Mouse (Mus musculus): ENCODE results near the gene Tal1. TPM values are rescaled to one million over a fixed set of nuclear protein-coding genes. Genes with fewer than 3 reads are reported as not detected.

The Tal1 gene
- total RNA-seq, 2 experiments from 2014 or later, result 186 to 227 TPM

DNA sequence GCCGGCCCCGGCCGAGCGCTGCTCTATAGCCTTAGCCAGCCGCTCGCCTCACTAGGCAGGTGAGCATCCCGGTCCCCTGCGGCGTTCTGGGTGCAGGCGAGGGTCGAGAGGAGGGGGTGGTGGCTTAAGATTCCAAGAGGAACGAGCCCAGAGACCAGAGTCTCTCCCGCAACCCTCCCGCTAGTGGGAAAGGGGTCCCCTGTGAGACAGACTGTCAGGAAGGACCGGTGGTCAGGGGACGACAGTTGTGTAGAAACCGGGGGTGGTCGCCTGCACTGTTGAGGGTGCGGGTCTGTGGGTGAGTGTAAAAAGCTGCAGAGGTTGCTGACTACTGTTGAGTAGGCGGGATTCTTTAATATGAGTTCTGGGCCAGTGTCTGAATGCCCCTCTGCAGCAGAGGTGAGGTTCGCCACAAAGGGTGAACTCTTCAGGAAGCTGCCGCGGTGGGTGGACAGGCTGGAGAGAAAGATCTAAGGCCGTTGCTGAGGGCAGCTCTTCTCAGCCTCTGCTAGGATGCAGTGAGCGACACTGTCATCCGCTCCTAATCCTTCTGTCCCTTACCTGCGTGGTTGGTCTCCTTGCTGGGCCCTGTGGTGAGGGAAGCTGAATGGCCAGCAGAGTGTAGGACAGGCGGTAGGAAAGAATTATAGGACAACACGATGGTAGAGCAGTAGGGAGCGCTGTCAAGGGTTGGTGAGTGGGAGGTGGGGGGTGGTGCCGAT is 7.5 kb downstream of the Tal1 start:
- ATAC-seq (replicated peaks; ENCODE audit: low FRiP score, poor library complexity, severe bottlenecking), result no peak

DNA sequence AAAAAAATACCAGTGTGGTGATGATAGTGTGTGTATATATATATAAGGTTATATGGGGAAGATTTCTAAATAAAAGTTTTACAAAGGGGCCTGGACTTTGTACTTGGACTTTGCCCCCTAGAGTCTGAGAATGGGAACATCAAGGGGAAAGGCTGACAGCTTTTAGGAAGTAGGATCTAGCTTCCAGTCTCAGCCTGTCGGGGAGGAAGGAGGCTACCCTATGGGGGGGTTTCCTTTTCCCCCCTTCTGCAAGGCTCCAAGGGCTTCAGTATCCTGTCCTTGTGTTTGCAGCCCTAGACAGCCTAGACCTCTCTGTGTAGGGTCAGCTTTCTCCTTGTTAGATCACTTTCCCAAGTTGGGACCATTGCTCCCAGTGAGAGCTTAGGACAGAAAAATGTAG is 15.4 kb downstream of the Tal1 start:
- no peak for ATAC-seq (replicated peaks; ENCODE audit: low FRiP score, poor library complexity, severe bottlenecking)

- no peak for ATAC-seq (replicated peaks; ENCODE audit: low FRiP score, poor library complexity, severe bottlenecking)
These were observed 18.6 kb downstream of the Tal1 start for GRCm38 (mm10) chr4:115074789-115075188.

GRCm38 (mm10) chr4:115075204-115075915 is 19.1 kb downstream of the Tal1 start:
- no peak for ATAC-seq (replicated peaks; ENCODE audit: low FRiP score, poor library complexity, severe bottlenecking)

DNA sequence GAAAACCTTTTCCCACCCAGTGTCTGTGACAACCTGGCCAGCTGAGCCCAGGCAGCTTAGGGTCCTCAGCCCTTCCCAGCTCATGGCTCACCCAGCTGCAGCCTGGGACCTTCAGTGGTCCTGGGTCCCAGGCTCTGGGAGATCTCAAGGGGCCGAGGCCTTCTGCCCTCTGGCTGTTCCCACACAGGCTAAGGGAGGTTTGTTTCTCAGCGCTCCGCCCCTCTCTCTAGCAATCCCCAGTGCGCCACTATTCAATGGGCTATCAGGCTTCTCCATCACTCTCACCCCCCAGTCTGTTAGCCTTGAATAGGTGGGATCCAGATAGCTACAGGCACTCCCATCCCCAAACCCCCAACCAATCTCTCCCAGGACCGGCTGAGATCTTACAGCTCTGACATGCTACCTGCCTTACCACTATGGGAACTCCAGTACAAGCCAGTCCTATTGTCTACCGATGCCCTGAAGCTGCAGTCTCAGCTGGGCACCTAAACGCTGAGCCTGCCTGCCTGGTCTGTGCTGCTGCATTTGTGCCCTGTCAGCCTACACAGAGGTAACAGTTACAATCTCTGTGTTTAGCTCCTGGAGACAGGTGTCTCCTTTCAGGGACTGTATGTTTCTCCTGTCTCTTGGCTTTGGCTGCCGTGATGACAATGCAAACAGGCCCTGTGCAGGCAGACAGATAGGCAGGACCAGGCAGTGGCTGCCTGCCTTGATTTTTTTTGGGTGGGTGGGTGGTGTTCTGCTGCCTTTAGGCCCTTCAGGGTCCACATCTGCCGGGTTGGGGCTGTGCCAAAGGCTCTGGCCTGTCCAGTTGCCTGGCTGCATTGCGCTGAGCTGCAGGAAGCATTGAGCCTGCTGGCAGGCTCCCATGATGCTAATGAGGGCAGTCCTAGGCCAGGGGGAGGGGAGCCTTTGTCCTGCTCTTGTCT is 22.9 kb downstream of the Tal1 start:
- no peak for ATAC-seq (replicated peaks; ENCODE audit: low FRiP score, poor library complexity, severe bottlenecking)

DNA sequence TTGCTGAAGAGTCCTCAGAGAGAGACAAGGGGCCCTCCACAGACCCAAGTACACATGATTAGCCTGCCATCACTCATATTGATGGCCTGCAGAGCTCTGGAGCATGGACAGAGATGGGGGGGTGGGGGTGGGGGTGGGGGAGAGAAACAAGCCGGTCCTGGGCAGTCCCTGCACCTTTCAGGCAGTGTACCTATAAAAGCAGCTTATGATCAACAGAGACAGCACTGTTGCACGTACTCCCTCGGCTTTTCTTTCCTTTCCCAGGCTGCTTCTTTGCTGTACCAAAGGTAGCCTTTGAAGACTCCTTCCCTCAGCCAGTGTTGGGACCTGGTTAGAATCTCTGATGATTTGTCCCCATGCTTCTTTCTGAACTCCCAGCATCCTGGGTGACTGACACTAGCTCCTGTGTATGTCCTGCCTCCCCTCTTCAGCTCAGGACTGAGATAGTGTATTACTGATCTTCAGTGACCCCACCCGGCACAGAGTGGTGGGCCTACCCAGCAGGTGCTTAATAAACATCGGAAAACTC is 23.7 kb downstream of the Tal1 start:
- no peak for ATAC-seq (replicated peaks; ENCODE audit: low FRiP score, poor library complexity, severe bottlenecking)

- ATAC-seq (replicated peaks; ENCODE audit: low FRiP score, poor library complexity, severe bottlenecking), result no peak
These were observed 26.8 kb downstream of the Tal1 start for GRCm38 (mm10) chr4:115083031-115083430.

- peak; percentile 61 for ATAC-seq (replicated peaks; ENCODE audit: low FRiP score, poor library complexity, severe bottlenecking)
These were observed 29.4 kb downstream of the Tal1 start for GRCm38 (mm10) chr4:115085522-115086095.

- no peak for ATAC-seq (replicated peaks; ENCODE audit: low FRiP score, poor library complexity, severe bottlenecking)
These were observed 30.0 kb downstream of the Tal1 start for GRCm38 (mm10) chr4:115086257-115086656.

GRCm38 (mm10) chr4:115086763-115087415 is 30.7 kb downstream of the Tal1 start:
- no peak for ATAC-seq (replicated peaks; ENCODE audit: low FRiP score, poor library complexity, severe bottlenecking)

DNA sequence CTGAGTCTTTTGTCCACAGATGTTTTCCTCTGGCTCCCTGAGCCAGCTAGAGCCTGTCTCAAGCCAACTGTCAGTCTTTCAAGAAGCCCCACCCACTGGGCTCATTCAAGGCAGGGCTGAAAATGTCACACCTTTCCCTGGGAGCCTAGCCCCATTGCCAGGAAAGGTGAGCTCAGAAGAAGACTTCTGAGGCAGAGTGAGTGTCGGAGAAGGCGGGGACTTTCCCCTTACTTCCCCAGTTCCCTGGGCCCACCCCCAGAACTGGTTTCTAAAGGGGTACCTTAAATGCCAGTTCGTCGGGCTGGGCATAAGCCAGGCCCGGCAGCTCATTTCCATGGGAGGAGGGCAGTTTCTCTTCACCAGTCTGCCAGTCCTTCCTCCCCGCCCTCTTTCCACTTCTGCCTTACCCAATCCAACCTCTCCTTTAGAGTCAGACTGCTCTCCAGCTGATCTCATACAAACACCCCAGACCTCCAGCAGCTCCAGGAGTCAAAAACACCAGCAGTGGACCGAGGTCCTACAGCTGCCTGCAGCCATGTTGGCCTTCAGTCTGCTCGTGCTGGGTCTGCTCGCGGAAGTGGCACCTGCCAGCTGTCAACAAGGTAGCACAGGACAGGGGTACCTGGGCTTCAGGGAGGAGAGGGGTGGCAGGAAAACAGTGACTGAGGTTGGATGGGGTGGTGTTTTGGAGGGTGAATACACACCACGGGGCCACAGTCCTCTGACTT is 32.5 kb downstream of the Tal1 start, which contains the start of gene Pdzk1ip1:
Pdzk1ip1 (plus strand) TSS at position 98 of the 728 bp plus-strand sequence.
- ATAC-seq (replicated peaks; ENCODE audit: low FRiP score, poor library complexity, severe bottlenecking), result peak; percentile 86

DNA sequence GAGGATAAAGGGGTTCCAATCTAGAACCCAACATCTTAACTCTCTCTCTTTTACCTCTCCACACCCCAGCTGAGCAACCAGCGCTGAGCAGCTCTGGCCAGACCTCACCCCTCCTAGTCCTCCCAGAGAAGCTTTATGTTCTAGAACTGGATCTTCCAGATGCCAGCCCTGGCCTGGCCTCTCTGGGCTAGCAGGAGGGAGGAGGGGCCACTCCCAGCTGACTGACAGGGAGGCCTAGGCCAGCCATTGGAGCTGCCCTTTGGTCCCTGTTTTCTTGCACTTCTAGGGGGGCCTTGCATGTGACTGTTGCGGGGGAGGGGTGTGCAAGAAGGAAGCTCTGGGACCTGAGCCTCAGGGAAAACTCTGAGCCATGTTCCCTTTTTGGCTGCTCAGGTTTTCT is 34.4 kb downstream of the Tal1 start:
- ATAC-seq (replicated peaks; ENCODE audit: low FRiP score, poor library complexity, severe bottlenecking), result 0 out of 2 replicates have a peak, but pooled peaks have one; percentile 21

DNA sequence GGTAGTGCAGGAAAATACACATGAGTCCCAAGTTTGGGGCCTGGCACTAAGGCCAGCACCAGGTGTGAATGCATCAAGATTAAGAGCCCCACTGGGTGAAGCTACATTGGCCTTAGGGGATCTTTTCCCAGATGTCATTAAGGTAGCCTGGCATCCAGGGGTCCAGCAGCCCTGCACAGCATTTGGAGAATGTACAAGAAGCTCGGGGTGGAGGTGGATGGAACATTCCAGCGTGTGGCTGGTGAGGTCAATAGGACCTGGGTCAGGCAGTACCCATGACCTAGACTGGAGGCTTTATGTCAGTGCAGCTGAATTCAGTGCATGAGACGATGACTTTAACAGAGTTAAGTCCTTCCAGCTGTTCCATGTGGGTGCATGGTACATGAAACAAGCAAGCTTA is 35.6 kb downstream of the Tal1 start:
- no peak for ATAC-seq (replicated peaks; ENCODE audit: low FRiP score, poor library complexity, severe bottlenecking)

DNA sequence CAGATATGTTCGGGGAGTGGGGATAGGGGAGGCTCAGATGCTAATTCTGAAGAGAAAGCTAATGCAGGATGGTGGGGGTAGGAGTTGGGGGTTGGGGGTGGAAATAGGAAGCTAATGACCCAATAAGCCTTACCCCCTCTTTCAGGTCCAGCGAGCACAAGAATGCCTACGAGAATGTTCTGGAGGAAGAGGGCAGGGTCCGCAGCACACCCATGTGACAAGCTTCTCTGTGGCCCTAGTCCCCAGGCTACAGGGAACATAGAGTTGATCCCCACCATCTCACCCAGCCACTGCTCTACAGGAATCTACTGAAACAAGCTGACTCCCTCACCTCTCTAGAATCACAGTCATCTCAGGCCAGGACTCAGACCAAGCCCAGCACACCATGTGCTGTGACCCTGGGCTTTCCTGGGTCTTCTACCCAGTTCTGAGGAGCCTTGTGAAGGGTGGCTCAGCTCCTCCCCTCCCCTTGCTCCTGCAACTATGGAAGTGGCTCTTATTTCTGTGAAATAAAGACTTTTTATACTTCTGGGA is 37.2 kb downstream of the Tal1 start:
- no peak for ATAC-seq (replicated peaks; ENCODE audit: low FRiP score, poor library complexity, severe bottlenecking)

- peak; percentile 21; the same call in 1 of the 2 replicates for ATAC-seq (replicated peaks; ENCODE audit: low FRiP score, poor library complexity, severe bottlenecking)
These were observed 37.8 kb downstream of the Tal1 start for GRCm38 (mm10) chr4:115094056-115094455.

GRCm38 (mm10) chr4:115095671-115096434 is 39.6 kb downstream of the Tal1 start:
- ATAC-seq (replicated peaks; ENCODE audit: low FRiP score, poor library complexity, severe bottlenecking), result peak; percentile 77

- peak; percentile 42 for ATAC-seq (replicated peaks; ENCODE audit: low FRiP score, poor library complexity, severe bottlenecking)
These were observed 40.4 kb downstream of the Tal1 start for GRCm38 (mm10) chr4:115096435-115097145.
